Mouse (Mus musculus) cerebellum, adult 9-11 months (tissue): Measurements from ENCODE around the gene Cnnm3.
"Not testable (repeated sequence)": the region's sequence is repeated elsewhere in the genome, so short reads cannot be mapped to it uniquely, and the experiment has no call there.

Experiments
- DNase-seq: peaks from one replicate; pipeline ENCODE4 v3.0.0; 2022

The Cnnm3 gene

DNA sequence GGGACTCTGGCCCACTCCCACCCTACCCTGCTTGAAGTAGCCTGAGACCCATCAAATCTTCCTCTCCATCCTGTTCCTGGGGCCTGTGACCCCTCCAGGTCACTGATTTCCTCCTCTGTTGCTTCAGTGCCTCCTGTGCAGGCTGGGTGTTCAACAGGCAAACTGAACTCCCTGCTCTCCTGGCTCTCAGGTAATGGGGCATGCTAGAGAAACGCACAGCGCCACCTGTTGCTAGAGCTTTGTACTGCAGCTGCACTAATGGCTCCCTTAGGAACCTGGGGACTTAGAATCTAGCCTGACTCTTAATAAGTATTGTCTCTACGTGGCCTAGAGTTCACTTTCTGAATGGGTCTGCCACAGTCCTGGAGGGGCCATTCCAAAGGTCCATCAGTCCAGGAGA lies 10.4 kb upstream of the Cnnm3 start:
- peak; percentile 80 for DNase-seq

DNA sequence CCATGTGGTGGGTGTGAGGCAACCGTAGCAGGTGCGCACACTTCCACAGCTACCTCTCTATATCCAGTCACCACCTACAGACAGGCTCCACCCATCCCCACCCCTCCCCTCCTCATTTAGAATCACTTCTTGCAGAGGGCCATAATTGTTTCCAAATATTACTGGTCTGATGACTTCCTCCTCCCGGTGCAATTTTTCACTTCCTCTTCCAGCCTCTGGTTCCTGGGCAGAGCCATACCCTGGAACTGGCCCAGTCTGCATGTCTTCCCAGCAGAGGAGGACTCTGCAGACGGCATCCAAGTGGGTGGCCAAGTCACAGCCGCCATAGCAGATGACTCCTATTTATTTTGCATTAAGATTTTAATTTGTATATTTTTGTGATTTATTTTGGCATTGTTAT lies 3.4 kb upstream of the Cnnm3 start:
- DNase-seq = no peak

DNA sequence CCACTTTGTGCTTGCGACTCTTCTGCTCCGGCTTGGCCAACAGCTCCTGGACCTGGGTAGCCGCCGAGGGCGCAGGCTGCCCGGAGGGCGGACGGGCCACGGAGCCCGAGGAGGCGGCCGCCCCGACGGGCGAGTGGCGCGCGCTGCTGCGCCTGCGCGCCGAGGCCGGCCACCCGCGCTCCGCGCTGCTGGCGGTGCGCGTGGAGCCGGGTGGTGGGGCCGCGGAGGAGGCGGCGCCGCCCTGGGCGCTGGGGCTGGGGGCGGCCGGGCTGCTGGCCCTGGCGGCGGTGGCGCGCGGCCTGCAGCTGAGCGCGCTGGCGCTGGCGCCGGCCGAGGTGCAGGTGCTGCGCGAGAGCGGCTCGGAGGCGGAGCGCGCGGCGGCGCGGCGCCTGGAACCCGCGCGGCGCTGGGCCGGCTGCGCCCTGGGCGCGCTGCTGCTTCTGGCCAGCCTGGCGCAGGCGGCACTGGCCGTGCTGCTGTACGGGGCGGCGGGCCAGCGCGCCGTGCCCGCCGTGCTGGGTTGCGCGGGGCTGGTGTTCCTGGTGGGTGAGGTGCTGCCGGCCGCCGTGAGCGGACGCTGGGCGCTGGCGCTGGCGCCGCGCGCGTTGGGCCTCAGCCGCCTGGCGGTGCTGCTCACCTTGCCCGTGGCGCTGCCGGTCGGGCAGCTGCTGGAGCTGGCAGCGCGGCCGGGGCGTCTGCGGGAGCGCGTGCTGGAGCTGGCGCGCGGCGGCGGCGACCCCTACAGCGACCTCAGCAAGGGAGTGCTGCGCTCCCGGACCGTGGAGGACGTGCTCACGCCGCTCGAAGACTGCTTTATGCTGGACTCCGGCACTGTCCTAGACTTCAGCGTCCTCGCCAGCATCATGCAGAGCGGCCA lies 660 bp downstream of the Cnnm3 start:
- peak; percentile 72 for DNase-seq

DNA sequence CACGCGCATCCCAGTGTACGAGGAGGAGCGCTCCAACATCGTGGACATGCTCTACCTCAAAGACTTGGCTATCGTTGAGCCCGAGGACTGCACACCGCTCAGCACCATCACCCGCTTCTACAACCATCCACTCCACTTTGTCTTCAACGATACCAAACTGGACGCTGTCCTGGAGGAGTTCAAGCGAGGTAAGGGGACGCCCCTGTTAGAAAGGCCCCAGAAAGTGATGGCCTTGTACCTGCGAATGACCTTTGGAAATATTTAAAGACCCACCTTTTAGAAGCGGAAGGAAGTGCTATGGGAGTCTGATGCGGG lies 1.3 kb downstream of the Cnnm3 start:
- DNase-seq = no peak

DNA sequence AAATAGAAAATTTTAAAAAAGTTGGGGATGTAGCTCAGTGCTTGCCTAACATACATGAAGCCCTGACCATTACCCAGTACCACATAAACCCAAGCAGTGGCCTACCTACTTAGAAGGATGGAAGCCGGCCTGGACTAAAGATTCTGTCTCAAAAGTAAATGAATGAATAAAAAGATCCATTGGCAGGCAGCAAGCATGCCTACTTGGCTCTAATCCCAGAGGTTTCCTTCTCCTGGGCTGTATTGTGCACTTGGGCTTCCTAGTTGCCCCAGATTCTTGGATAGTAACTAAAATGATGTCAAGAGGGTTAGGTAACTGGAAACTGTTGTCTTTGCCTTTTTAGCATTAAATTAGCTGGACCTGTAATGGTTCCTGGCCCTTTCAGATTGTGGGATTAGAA lies 1.6 kb downstream of the Cnnm3 start:
- DNase-seq = no peak

DNA sequence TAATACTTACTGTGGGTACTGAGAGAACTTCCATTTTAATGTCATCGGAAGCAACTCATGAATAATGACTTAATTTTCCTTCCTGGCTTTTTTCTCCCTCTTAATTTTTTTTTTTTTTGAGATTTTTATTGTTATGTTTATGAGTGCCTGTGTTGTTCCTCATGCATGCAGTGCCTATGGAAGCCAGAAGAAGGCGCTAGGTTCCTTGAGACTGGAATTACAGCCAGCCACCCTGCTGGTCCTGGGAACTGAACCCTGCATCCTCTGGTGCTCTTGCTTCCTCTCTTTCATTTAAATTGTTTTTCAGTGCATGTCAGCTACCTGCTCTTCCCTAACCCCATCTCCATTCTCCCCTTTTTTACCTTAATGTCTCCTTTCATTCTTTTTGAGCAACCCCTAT lies 2.1 kb downstream of the Cnnm3 start:
- DNase-seq = no peak

DNA sequence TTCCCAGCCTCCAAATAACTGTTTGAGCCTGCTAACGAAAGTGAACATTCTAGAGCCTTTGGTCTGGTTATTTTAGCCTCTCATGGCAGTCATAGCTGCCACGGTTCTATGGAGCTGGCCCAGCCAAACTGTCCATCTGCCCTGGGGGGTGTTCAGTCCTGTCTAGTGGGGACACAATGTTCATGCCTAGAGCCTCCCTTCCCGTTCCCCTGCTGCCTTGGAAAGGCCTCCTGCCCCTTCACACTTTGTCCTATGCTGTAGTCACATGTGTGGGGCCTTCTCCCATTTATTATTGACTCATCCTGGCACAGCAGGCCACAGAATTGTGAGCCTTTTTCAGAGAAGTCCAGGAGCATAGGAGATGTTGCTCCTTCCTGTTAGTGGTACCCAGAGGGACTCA lies 6.6 kb downstream of the Cnnm3 start:
- DNase-seq = no peak

DNA sequence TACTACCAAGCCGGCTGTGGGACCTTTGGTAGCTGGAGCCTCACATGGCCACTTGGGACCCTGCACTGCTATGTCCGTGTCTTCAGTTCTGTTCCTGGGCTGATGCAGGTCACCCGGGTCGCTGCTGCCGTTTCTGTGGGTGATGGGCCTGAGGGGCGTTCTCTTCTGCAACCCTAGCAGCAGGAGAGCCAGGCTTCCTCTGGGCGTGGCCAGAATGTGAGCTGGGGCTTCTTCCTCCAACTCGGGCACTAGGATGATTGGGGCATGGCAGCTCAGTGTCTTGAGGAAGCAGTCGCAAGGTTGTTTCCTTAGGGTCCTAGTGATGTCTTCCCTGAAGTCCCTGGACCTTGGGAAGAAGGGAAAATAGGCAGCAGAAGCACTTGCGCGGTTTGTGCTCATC lies 8.0 kb downstream of the Cnnm3 start:
- no peak for DNase-seq

DNA sequence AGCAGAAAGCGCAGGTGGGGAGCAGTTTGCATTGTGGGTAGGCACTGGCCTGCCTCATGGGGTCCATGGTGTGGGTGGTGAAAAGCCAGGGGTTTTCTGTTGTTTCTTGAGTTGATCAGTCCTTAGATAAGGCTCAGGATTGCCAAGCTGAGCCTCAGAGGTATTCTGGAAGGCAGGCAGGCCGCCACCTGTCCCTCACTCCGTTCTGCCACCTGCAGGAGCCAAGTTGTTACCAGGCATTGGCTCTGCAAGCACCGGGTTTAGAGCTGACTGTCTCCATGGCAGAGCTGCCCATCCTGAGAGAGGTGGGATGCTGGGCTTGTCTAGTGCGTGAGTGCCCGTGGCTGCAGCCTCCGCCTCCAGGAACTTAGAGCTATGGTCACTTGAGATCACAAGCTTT lies 10.5 kb downstream of the Cnnm3 start:
- no peak for DNase-seq

DNA sequence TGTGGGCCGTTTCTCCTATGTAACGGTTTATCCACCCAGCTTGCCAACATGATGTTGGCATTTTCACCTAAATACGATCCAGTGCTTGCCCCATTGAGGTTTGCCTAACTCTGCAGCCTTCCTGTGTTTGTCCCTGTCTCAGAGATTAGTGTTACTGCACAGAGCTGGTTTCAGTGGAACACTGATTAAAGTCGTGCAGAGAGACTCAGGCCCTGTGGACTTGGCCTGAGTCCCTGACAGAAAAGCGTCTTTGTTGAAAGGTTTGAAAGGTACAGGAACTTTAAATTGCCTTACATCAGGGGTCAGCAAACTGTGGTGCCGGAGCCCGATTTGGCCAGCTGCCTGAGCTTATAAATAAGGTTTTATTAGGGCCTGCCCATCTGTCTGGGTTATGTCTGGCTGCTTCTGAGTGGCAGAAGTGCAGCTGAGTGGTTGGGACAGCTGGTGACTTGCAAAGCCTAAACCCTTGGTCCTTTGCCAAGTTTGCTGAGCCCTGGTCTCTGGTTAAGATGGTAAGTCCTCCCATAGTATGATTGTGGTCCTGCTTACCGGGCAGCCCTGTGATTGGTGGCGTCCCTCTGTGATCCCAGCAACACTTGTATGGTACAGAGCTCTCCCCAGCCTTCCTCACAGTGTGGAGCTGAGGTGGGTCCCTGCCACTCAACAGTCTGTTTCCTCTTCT lies 11.8 kb downstream of the Cnnm3 start:
- DNase-seq = no peak

DNA sequence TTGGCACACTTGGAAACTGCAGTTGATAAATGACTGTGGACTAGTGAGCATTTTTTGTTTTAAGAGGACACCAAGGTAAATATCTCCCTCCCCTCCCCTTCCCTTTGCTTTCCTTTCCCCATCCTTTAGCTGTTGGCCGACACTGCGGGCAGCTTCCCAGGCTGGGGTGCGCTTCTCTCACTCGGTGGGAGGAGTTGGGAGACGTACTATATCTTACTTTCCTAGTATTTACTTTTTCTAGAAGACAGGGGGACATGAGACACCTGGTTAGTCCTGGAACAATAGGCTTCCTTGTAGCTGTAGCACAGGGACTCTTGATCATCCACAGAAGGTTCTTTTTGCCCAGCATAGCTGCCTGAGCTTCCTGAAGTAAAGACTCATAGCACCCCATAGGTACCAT lies 12.4 kb downstream of the Cnnm3 start:
- no peak for DNase-seq

DNA sequence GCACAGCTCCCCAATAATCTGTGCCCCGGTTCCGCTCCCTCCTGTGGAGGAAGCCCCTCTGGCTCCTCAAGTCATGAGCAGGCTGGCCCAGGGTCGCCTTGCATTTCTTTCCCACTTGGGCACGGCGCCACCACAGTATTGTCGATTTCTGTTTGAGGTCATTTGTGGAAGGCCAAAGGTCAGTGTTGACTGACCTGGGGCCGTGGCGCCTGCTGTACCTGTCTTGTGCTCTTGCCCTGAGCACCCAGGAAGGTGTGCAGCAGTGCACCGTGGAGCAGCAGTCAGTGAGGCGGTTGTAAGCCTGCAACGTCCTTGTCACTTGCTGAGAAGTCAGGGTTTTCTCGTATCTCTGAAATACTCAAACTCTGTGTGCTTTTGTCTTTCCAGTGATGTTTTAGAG lies 14.1 kb downstream of the Cnnm3 start:
- no peak for DNase-seq

DNA sequence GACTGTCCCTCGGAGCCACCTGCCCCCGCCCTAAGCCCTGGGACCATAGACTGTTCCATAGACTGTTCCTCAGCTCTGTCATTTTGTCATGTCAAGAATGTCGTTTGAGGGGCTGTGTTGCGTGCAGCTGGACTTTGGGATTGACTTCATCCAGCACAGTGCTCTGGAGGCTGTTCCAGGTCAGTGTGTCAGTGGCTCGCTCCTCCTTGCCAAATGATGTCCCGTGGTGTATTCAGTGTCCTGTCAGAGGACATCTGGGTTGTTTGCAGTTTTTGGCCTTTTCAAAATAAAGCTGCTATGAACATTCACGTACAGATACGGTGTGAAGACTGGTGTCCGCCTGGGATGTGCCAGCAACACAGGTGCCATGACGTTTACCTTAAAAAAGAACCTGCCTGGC lies 15.2 kb downstream of the Cnnm3 start:
- DNase-seq = no peak

DNA sequence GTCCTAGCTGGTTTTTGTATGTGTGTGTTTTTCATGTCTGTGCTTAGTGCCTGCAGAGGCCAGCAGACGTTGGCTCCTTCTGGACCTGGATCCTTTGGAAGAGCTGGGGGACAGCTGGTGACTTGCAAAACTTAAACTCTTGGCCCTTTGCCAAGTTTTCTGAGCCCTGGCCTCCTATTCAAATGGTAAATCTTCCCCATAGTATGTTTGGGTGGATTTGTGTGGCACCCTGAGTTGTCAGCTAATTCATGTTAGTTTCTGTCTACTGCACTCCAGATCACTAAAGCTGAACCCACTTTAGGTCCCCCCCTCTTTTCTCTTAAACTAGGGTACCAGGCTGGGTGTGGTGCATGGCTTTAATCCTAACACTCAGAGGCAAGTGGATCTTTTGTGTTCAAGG lies 16.7 kb downstream of the Cnnm3 start:
- no peak for DNase-seq

DNA sequence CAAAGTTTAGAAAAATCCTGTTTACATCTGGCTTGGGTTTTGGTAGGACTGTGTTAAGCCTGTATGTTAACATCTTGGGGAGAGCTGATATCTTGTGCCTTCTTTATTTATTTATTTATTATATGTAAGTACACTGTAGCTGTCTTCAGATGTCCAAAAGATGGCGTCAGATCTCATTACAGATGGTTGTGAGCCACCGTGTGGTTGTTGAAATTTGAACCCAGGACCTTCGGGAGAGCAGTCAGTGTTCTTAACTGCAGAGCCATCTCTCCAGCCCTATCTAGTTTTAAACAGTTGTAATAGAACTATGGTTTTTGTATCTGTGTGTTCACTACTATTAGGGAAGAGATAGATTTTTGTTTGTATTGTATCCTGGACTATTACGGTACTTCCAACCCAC lies 17.6 kb downstream of the Cnnm3 start:
- DNase-seq = no peak

DNA sequence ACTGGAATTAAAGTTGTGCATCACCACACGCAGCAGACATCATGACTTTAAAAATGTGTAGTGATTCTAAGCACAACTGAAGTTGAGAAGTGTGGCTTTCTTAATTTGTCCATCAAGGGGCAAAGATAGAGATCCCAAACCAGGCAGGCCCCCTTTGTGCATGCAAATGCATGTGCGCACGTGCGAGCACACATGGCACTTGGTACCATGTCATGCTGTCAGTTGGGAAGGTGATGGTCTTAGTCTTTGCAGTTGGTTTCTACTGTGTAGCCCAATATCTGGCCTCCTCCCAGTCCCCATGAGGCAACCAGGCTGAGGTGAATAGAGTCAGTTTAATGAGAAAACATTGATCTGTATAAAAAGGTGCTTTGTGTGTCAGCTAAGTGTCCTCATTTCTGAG lies 18.2 kb downstream of the Cnnm3 start:
- no peak for DNase-seq

DNA sequence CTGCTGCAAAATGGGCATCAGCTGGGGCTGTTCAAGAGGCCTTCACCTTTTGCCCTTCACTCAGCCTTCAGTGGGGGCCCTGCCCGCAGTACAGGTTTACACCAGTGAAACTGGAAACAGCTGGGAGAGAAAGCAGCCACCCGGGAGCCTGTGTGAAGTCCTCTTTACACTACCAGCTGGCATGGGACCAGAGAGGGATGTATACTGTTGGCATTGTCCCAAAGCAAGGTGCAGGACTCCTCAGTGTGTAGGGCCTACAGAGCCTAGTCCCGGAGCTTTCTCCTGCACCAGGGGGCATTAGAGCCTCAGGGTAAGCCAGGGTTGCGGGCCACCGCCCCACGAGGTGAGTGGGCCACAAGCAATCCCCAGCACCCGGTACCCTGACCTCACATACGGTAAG lies 18.8 kb downstream of the Cnnm3 start:
- no peak for DNase-seq

DNA sequence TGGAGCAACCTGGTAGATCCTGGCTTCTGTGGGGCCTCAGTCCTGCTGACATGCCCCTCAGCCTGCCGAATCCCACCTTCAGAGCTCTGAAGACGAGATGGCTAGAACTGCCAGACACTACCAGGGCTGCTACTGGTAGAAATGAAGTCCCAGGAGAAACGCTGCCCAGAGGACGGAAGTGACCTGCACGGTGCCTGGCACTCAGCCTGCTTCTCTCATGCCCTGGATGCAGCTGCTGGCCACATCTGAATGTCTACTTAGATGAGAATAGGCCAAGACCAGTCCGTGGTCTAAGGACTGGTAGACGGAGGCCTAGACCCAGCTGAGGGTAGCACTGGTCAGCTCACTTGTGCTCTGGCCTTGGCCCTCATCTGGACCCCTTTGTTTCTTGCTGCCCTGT lies 19.3 kb downstream of the Cnnm3 start:
- DNase-seq = no peak

DNA sequence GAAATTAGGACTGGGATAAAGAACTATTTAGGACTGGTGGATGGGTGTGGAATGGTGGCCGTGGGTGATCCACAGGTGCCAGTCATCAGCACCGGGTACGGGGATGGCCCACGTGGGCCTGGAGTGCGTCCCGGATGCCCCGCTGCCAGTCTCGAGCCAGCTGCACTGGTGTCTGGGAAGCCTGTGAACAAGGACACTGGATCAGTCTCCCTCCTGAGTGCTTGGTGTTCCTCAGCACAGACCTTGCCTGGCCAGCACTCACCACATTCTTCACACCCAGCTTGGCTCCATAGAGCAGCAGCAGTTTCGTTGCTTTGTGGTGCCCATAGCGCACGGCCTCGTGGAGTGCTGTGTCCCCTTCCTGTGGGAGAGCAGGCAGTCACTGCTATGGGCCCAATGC lies 19.8 kb downstream of the Cnnm3 start:
- no peak for DNase-seq

DNA sequence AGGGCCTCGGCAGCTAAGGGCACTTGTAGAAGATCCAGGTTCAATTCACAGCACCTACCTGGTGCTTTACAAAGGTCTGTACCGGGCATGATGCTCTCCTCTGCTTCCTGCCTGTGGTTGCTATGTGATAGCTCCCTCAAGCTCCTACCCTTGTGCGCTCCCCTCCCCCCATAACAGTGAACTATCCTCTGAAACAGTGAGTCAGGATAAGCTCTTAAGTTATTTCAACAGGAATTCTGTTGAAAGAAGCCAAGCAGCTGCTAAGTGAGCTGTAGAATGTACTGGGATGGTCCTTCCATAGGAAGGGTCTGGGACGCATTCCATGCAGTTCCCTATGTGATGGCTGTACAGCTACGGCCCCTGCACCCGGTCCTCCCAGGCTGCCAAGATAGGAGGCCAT lies 21.9 kb downstream of the Cnnm3 start:
- no peak for DNase-seq

DNA sequence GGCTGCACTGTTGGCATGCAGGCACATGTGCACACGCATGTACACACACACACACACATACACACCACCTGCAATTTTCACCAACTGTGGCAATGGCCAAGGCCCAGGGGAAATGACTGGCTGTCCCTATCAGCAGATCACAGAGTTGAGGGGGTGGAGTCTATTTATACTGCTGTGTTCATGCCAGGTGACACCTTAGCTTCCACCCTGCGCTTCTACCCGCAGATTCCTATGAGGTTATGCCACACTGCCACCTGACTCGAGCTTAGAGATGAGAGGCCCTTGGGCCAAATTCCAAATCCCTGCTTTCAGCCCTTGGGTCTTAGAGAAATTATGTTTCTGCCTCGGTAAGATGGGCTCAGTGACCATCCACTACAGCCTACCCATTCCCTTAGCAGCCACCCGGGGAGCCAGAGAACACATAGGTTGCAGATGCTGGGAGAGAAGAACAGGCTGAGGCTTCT lies 23.0 kb downstream of the Cnnm3 start:
- DNase-seq = no peak

DNA sequence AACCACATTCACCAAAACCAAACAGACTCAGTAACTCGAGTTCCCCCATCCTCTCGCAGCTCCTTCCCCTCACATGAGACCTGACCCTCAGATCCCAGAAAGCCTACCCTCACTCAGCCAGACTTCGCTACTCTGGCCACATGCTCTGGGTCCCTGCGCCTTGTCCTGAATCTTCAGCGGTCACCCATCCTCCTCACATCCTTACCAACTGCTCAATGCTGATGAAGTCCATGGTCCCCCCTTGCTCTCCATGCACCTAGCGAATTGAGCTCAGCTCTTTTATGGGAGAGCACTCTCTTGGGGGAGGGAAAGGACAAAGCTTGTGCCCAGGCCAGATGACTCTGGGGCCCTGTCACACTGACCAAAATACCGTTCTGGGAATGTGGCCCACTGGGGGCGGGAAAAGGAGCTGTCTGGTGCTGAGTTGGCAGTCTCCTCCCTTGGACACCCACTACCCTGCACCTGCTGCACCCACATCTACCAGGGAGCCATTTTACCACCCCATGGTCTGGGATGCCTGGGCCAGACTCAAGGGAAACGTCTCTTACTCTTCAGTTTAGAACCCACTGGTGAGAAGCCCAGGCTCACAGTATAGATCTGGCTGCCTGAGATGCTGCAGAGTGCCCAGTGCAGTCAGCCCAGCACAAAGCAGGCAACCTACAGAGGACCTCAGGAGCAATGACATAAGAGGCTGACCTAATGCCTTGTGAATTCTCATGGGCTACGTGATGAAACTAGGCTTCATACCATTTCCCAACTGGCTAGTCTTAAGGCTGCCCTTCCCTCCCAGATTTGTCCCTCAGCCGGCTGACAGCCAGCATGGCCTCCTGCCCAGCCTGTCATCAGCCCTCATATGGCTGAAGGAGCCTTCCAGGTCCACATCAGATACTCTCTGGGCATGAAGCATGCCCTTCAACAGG lies 24.1 kb downstream of the Cnnm3 start:
- DNase-seq = peak; percentile 78

DNA sequence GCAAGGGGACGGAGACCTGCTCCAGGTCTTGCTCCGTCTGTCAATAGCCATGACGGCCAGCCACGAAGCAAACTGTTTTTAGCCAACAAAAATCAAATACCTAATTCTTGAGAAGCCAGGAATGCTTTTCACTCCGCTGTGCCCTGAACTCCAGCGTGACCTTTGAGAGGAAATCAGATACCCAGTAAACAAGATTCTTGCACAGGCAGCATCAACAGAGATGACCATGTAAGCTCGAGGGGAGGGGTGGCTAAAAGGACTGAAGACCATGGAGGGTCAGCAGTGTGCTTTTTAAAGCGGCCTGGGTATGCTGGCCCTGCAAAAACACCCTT lies 24.7 kb downstream of the Cnnm3 start:
- no peak for DNase-seq

DNA sequence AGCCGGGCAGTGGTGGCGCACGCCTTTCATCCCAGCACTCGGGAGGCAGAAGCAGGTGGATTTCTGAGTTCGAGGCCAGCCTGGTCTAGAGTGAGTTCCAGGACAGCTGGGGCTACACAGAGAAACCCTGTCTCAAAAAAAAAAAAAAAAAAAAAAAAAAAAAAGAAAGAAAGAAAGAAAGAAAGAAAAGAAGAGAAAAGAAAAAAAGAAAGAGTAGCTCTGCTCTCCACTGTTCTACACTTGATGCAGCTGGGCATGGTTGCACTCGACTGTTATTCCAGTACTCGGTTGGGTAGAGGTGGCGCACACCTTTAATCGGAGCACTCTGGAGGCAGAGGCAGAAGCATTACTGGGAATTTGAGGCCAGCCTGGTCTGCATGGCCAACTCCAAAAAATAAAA lies 25.1 kb downstream of the Cnnm3 start, which contains the start of gene Ankrd23:
Gene Ankrd23 (minus strand): TSS at position 101 of the 400 bp plus-strand sequence.
- DNase-seq = not testable (repeated sequence)
